Mouse (Mus musculus): ENCODE data around the gene Pde8b. TPM values are rescaled to one million over a fixed set of nuclear protein-coding genes. Genes with fewer than 3 reads are reported as not detected.

The Pde8b gene
- polyA plus RNA-seq, 1 experiment from 2014 or later = 7.3 TPM

DNA sequence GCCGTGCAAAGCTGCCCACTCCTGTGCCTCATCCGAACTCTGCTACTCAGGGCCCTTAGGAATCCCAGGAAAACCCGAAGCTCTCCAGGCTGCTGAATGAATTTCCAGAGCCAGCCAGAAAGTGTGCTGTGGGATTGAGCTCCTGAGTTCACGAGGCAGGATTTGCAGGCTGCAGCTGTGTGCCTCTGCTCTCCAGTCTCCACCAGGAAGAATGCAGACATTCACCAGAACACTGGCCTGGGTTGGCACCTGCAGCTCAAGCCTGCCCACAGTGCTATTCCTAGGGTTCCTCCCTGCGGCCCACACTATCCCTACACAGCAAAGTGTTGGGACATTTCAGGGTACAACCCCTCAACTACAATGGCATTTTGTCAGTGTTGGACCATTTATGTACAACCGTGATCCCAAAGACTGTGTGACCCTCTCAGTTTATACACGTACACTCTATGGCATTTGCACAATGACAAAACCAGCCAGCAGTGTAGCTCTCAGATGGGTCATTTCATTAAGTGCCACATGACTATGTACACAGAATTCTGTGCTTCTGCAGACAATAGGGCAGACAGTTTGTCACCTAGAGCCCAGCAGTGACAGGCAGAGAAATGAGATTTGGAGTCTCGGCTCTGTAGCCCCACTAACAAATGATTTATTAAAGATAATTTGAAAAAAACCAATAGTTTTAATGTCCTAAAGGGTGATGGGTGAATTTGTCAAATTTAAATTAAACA lies 176.5 kb downstream of the Pde8b start:
- ATAC-seq (ENCODE audit: low FRiP score, low TSS enrichment) = no peak
- 80% methylated on average over 8 of the region's 8 CpGs for WGBS
- Histone ChIP-seq H3K4me2 (ENCODE audit: low read length) (no peak overlapping the region), H3K9ac (replicated peaks; ENCODE audit: low read length) (no peak overlapping the region), H3K4me1 (ENCODE audit: control insufficient read depth, insufficient read depth, low read length) (no peaks in the 10 kb centered on the region), H3K27me3 (ENCODE audit: control insufficient read depth, insufficient read depth, low read length) (no peaks in the 10 kb centered on the region), H3K9me3 (ENCODE audit: control insufficient read depth, low read length) (no peaks in the 10 kb centered on the region), H3K36me3 (ENCODE audit: control insufficient read depth, insufficient read depth, low read length) (no peaks in the 10 kb centered on the region), H3K4me3 (replicated peaks; ENCODE audit: low read depth, low read length) (no peak overlapping the region), H3K27ac (replicated peaks; ENCODE audit: low read depth, low read length) (0 out of 2 replicates have a peak overlapping the region, but pooled peaks have one; percentile 8)
- no peak for DNase-seq

DNA sequence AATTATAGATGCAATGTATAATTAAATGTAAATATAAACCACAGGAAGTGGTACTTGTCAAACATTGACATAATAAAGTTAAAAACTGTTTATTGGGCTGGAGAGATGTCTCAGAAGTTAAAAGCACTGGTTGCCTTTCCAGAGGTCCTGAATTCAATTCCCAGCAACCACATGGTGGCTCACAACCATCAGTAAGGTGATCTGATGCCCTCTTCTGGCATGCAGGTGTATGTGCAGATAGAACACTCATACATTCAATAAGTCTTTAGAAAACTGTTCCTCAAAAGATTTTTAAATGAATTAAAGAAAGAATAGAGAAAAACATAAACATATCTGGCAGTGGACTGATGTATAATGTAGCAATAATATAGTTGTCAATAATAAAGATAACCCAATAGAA lies 179.9 kb downstream of the Pde8b start:
- Histone ChIP-seq H3K4me3 (replicated peaks; ENCODE audit: low read depth, low read length) (no peak overlapping the region), H3K4me2 (ENCODE audit: low read length) (no peak overlapping the region), H3K9me3 (ENCODE audit: control insufficient read depth, low read length) (no peaks in the 10 kb centered on the region), H3K9ac (replicated peaks; ENCODE audit: low read length) (no peak overlapping the region), H3K27me3 (ENCODE audit: control insufficient read depth, insufficient read depth, low read length) (no peaks in the 10 kb centered on the region), H3K4me1 (ENCODE audit: control insufficient read depth, insufficient read depth, low read length) (no peaks in the 10 kb centered on the region), H3K27ac (replicated peaks; ENCODE audit: low read depth, low read length) (no peak overlapping the region), H3K36me3 (ENCODE audit: control insufficient read depth, insufficient read depth, low read length) (no peaks in the 10 kb centered on the region)
- ATAC-seq (ENCODE audit: low FRiP score, low TSS enrichment) = no peak
- DNase-seq = no peak

DNA sequence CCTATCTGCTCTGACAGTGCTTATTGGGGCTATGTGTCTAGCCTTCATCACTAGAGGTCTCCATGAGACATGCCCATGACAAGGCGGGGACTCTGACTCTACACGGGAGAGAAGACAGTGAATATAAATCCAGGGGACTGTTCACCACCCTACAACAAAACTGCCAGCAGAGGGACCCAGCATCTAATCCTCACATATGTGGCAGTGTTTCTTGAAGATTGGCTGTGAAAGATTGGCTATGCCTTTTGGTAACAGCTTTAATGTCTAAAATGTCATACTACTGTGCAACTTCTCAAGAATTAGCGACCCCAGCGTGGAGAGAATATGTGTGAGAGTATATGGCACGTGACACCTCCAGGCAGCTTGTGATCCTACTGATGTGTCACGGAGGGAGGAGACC lies 182.3 kb downstream of the Pde8b start:
- H3K4me3 ChIP-seq (replicated peaks; ENCODE audit: low read depth, low read length) = no peak overlapping the region
- no peaks in the 10 kb centered on the region for H3K4me1 ChIP-seq (ENCODE audit: control insufficient read depth, insufficient read depth, low read length)
- no peak overlapping the region for H3K27ac ChIP-seq (replicated peaks; ENCODE audit: low read depth, low read length)
- no peaks in the 10 kb centered on the region for H3K9me3 ChIP-seq (ENCODE audit: control insufficient read depth, low read length)
- H3K27me3 ChIP-seq (ENCODE audit: control insufficient read depth, insufficient read depth, low read length) = no peaks in the 10 kb centered on the region
- H3K9ac ChIP-seq (replicated peaks; ENCODE audit: low read length) = no peak overlapping the region
- DNase-seq (peak; percentile 39), ATAC-seq (ENCODE audit: low FRiP score, low TSS enrichment) (no peak)
- no peaks in the 10 kb centered on the region for H3K36me3 ChIP-seq (ENCODE audit: control insufficient read depth, insufficient read depth, low read length)
- H3K4me2 ChIP-seq (ENCODE audit: low read length) = no peak overlapping the region
- 68% methylated on average over 6 of the region's 6 CpGs for WGBS

DNA sequence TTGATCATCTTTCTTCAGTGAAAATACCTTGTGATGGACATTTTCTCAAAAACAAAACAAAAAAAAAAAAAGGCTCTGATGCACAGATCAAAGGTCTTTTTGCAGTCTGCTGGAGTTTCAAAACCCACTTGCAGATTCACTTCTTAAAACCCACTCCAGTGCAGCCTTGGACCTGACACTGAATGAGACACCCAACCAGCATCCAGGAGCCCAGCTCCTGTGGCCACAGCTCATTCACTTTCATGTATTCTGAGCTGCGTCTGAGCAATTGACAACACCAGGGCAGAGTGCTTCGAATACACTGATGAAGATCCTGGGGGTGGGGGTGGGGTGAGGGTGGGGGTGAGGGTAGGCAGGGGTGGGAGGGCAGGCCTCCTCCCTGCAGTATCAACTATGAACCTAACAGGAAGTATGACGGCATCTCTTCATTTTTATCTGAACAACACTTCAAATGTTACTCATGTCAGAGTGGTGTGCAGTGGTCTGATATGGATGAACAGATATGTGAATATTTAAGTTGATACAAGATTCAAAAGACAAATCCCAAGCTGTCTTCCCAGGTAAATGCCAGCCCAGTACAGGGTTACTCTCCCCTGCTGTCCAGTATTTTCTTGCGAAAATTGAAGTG lies 186.6 kb downstream of the Pde8b start:
- no peaks in the 10 kb centered on the region for H3K36me3 ChIP-seq (ENCODE audit: control insufficient read depth, insufficient read depth, low read length)
- WGBS = 58% methylated on average over 4 of the region's 4 CpGs
- H3K4me3 ChIP-seq (replicated peaks; ENCODE audit: low read depth, low read length) = no peak overlapping the region
- no peak overlapping the region for H3K4me2 ChIP-seq (ENCODE audit: low read length)
- no peaks in the 10 kb centered on the region for H3K4me1 ChIP-seq (ENCODE audit: control insufficient read depth, insufficient read depth, low read length)
- ATAC-seq (ENCODE audit: low FRiP score, low TSS enrichment) (no peak), DNase-seq (no peak)
- no peak overlapping the region for H3K9ac ChIP-seq (replicated peaks; ENCODE audit: low read length)
- H3K9me3 ChIP-seq (ENCODE audit: control insufficient read depth, low read length) = no peaks in the 10 kb centered on the region
- no peak overlapping the region for H3K27ac ChIP-seq (replicated peaks; ENCODE audit: low read depth, low read length)
- no peaks in the 10 kb centered on the region for H3K27me3 ChIP-seq (ENCODE audit: control insufficient read depth, insufficient read depth, low read length)

DNA sequence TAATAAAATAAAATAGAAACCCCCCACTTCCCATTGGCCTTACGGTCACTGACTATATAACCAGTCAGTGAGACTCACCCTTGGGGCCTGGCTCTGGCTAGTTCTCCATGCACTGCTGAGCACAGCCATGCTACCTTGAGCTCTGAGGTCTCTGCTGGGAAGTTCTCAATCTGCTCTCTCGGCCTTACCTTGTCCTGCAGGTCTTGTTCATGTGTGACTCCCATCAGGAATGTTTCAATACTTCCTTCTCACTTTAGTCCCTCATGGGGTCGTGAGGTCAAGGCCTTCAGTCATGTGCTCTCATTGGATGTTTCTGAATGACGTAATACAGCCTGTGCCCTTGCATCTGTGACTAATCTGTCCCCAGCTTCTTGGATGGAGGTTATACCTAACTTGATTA lies 191.3 kb downstream of the Pde8b start:
- Histone ChIP-seq H3K27ac (replicated peaks; ENCODE audit: low read depth, low read length) (no peak overlapping the region), H3K27me3 (ENCODE audit: control insufficient read depth, insufficient read depth, low read length) (no peaks in the 10 kb centered on the region), H3K36me3 (ENCODE audit: control insufficient read depth, insufficient read depth, low read length) (no peaks in the 10 kb centered on the region), H3K4me3 (replicated peaks; ENCODE audit: low read depth, low read length) (no peak overlapping the region), H3K9me3 (ENCODE audit: control insufficient read depth, low read length) (no peaks in the 10 kb centered on the region), H3K4me1 (ENCODE audit: control insufficient read depth, insufficient read depth, low read length) (no peaks in the 10 kb centered on the region), H3K4me2 (ENCODE audit: low read length) (no peak overlapping the region), H3K9ac (replicated peaks; ENCODE audit: low read length) (no peak overlapping the region)
- no peak for ATAC-seq (ENCODE audit: low FRiP score, low TSS enrichment)
- DNase-seq = no peak
- WGBS = 83% methylated on average over 4 of the region's 4 CpGs

DNA sequence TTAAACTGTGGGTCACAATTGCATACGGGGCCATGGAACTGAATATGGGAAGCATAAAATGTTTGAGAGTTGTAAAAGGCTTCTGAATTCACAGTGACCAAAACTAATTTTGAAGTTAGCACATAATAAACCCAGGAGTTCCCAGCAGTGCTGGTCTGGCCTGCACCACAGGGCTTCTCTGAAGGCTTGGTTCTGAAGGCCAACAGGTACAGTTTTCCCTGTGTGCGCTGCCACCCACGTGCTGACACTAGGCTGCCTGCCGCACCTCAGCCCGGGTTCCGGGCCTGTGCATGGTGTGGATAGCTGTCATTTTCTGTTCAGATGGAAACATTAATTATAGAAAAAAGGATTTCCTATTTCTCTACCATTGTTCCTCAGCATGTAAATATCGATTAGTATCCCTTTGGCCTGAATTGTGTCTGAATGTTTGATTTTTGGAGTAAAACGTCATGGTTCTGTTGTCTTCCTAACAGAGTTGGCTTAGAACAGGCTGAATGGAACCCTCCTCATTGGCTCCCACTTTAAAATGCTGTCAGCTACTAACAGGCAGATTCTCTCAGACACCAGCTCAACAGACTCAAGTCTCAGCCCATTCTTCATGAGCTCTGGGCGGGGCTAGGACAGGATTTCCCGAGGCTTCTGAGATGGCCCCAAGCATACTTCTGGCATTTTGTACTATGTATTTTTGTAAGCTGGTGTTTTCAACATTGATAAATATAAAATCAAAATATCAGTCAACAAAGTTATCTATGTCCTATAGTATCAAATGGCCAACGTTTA lies 193.4 kb downstream of the Pde8b start:
- no peaks in the 10 kb centered on the region for H3K9me3 ChIP-seq (ENCODE audit: control insufficient read depth, low read length)
- no peak overlapping the region for H3K4me2 ChIP-seq (ENCODE audit: low read length)
- ATAC-seq (ENCODE audit: low FRiP score, low TSS enrichment) (no peak), DNase-seq (no peak)
- H3K9ac ChIP-seq (replicated peaks; ENCODE audit: low read length) = no peak overlapping the region
- no peaks in the 10 kb centered on the region for H3K36me3 ChIP-seq (ENCODE audit: control insufficient read depth, insufficient read depth, low read length)
- H3K27ac ChIP-seq (replicated peaks; ENCODE audit: low read depth, low read length) = no peak overlapping the region
- no peak overlapping the region for H3K4me3 ChIP-seq (replicated peaks; ENCODE audit: low read depth, low read length)
- H3K27me3 ChIP-seq (ENCODE audit: control insufficient read depth, insufficient read depth, low read length) = no peaks in the 10 kb centered on the region
- WGBS = 83% methylated on average over 11 of the region's 11 CpGs
- H3K4me1 ChIP-seq (ENCODE audit: control insufficient read depth, insufficient read depth, low read length) = no peaks in the 10 kb centered on the region

- H3K4me1 ChIP-seq (ENCODE audit: control insufficient read depth, insufficient read depth, low read length) = no peaks in the 10 kb centered on the region
- no peaks in the 10 kb centered on the region for H3K36me3 ChIP-seq (ENCODE audit: control insufficient read depth, insufficient read depth, low read length)
- H3K4me2 ChIP-seq (ENCODE audit: low read length) = no peak overlapping the region
- no peak overlapping the region for H3K9ac ChIP-seq (replicated peaks; ENCODE audit: low read length)
- H3K27ac ChIP-seq (replicated peaks; ENCODE audit: low read depth, low read length) = no peak overlapping the region
- WGBS = 69% methylated on average over 1 of the region's 1 CpGs
- H3K9me3 ChIP-seq (ENCODE audit: control insufficient read depth, low read length) = no peaks in the 10 kb centered on the region
- no peaks in the 10 kb centered on the region for H3K27me3 ChIP-seq (ENCODE audit: control insufficient read depth, insufficient read depth, low read length)
- ATAC-seq (ENCODE audit: low FRiP score, low TSS enrichment) (no peak), DNase-seq (no peak)
- no peak overlapping the region for H3K4me3 ChIP-seq (replicated peaks; ENCODE audit: low read depth, low read length)
Measured at GRCm38 (mm10) chr13:95055742-95056388, 194.3 kb downstream of the Pde8b start.

GRCm38 (mm10) chr13:95052421-95052820 lies 197.7 kb downstream of the Pde8b start:
- ATAC-seq (ENCODE audit: low FRiP score, low TSS enrichment) (no peak), DNase-seq (no peak)
- Histone ChIP-seq H3K4me1 (ENCODE audit: control insufficient read depth, insufficient read depth, low read length) (no peaks in the 10 kb centered on the region), H3K27me3 (ENCODE audit: control insufficient read depth, insufficient read depth, low read length) (no peaks in the 10 kb centered on the region), H3K36me3 (ENCODE audit: control insufficient read depth, insufficient read depth, low read length) (no peaks in the 10 kb centered on the region), H3K9ac (replicated peaks; ENCODE audit: low read length) (no peak overlapping the region), H3K9me3 (ENCODE audit: control insufficient read depth, low read length) (no peaks in the 10 kb centered on the region), H3K4me2 (ENCODE audit: low read length) (no peak overlapping the region), H3K4me3 (replicated peaks; ENCODE audit: low read depth, low read length) (no peak overlapping the region), H3K27ac (replicated peaks; ENCODE audit: low read depth, low read length) (no peak overlapping the region)
- 86% methylated on average over 3 of the region's 3 CpGs for WGBS

All from midbrain, embryonic 14.5 days (tissue).